Mouse (Mus musculus) retina, adult 2 months (tissue): Measurements from ENCODE around the gene Trim80.
"Not testable (repeated sequence)": the region's sequence is repeated elsewhere in the genome, so short reads cannot be mapped to it uniquely, and the experiment has no call there.

ENCODE experiments used
- DNase-seq: peaks from one replicate; pipeline ENCODE4 v3.0.0-alpha.2; 2012; ENCODE audit warnings: low read depth, low spot score

The Trim80 gene

GRCm38 (mm10) chr11:115427482-115428331 lies 12.6 kb upstream of the Trim80 start:
- peak; percentile 53 for DNase-seq

- DNase-seq: no peak
These were observed 11.0 kb upstream of the Trim80 start for GRCm38 (mm10) chr11:115429307-115429706.

GRCm38 (mm10) chr11:115430561-115430960 lies 9.8 kb upstream of the Trim80 start:
- DNase-seq: no peak

GRCm38 (mm10) chr11:115432814-115433213 lies 7.5 kb upstream of the Trim80 start:
- no peak for DNase-seq

GRCm38 (mm10) chr11:115433342-115433741 lies 7.0 kb upstream of the Trim80 start:
- DNase-seq: no peak

GRCm38 (mm10) chr11:115435596-115436337 lies 4.6 kb upstream of the Trim80 start:
- DNase-seq: no peak

- no peak for DNase-seq
These were observed 2.7 kb upstream of the Trim80 start for GRCm38 (mm10) chr11:115437571-115438122.

- no peak for DNase-seq
These were observed 1.0 kb upstream of the Trim80 start for GRCm38 (mm10) chr11:115439326-115439725.

- no peak for DNase-seq
These were observed 1.1 kb downstream of the Trim80 start for GRCm38 (mm10) chr11:115441417-115441816.

GRCm38 (mm10) chr11:115446906-115447305 lies 6.6 kb downstream of the Trim80 start:
- no peak for DNase-seq

- DNase-seq: no peak
These were observed 7.1 kb downstream of the Trim80 start for GRCm38 (mm10) chr11:115447321-115447885.

- DNase-seq: no peak
These were observed 7.7 kb downstream of the Trim80 start for GRCm38 (mm10) chr11:115448075-115448474.

- no peak for DNase-seq
These were observed 8.7 kb downstream of the Trim80 start for GRCm38 (mm10) chr11:115448998-115449397.

- no peak for DNase-seq
These were observed 9.8 kb downstream of the Trim80 start for GRCm38 (mm10) chr11:115450176-115450575.

GRCm38 (mm10) chr11:115451781-115452241 lies 11.5 kb downstream of the Trim80 start:
- DNase-seq: no peak

- peak; percentile 66 for DNase-seq
These were observed 12.0 kb downstream of the Trim80 start for GRCm38 (mm10) chr11:115452281-115452860.

GRCm38 (mm10) chr11:115453306-115453705 lies 13.0 kb downstream of the Trim80 start:
- no peak for DNase-seq

GRCm38 (mm10) chr11:115454822-115455221 lies 14.5 kb downstream of the Trim80 start:
- not testable (repeated sequence) for DNase-seq

- no peak for DNase-seq
These were observed 15.3 kb downstream of the Trim80 start for GRCm38 (mm10) chr11:115455619-115456018.

- DNase-seq: no peak
These were observed 15.8 kb downstream of the Trim80 start for GRCm38 (mm10) chr11:115456182-115456581.

GRCm38 (mm10) chr11:115457405-115457804 lies 17.1 kb downstream of the Trim80 start:
- no peak for DNase-seq

GRCm38 (mm10) chr11:115460976-115461375 lies 20.6 kb downstream of the Trim80 start:
- no peak for DNase-seq
